Mouse (Mus musculus) cortical plate, adult 2 months (tissue): ENCODE results near the gene Sirt2.

Experiments
- CTCF ChIP-seq: fragments of 200-500 bp; IDR thresholded peaks from 2 replicates; pipeline ENCODE4 v1.5.1; 2011; ENCODE audit warnings: mild to moderate bottlenecking, control low read depth, low read length; ENCODE audit not compliant: insufficient read depth; ENCODE audit errors: extremely low read depth
- POLR2A ChIP-seq: fragments of 200-500 bp; IDR thresholded peaks from 2 replicates; pipeline ENCODE4 v1.6.1; 2011; ENCODE audit warnings: mild to moderate bottlenecking, low read length, control low read depth; ENCODE audit not compliant: insufficient read depth; ENCODE audit errors: extremely low read depth

GRCm38 (mm10) chr7:28769414-28769958, 3.0 kb downstream of the Sirt2 start:
- no peak for TF ChIP-seq CTCF
- no peak for TF ChIP-seq POLR2A
